Mouse (Mus musculus): ENCODE data around the gene Nebl. TPM values are rescaled to one million over a fixed set of nuclear protein-coding genes. Genes with fewer than 3 reads are reported as not detected.

Gene Nebl
- total RNA-seq (2021), result under 1 TPM; 0.80 to 0.88 TPM
- long read RNA-seq, experiment 1, full-length matches to known transcripts, result 1 of 1 reads
- long read RNA-seq, experiment 1, partial matches to known transcripts, result 0 of 1 reads
- long read RNA-seq, experiment 1, other reads (novel, unspliced or antisense), result 0 of 1 reads
- long read RNA-seq, experiment 2, result 0 reads

- peak in 1 of 2 experiments; percentile 21 for DNase-seq (ENCODE audit: low spot score in 2 of 2)
Observed at GRCm38 (mm10) chr2:17730957-17731830, at the start of gene Nebl. TSS of gene Nebl (minus strand) at chr2:17731464.

- DNase-seq (ENCODE audit: low spot score in 2 of 2), result no peak
Observed at GRCm38 (mm10) chr2:17770246-17770825, 39.1 kb upstream of the Nebl start.

- no peak for DNase-seq (ENCODE audit: low spot score in 2 of 2)
Observed at GRCm38 (mm10) chr2:17769242-17769755, 38.0 kb upstream of the Nebl start.

GRCm38 (mm10) chr2:17756271-17756670, 25.0 kb upstream of the Nebl start:
- DNase-seq (ENCODE audit: low spot score in 2 of 2), result no peak

GRCm38 (mm10) chr2:17742051-17742763, 10.9 kb upstream of the Nebl start:
- no peak for DNase-seq (ENCODE audit: low spot score in 2 of 2)

GRCm38 (mm10) chr2:17741555-17741954, 10.3 kb upstream of the Nebl start:
- DNase-seq (ENCODE audit: low spot score in 2 of 2), result no peak

- no peak for DNase-seq (ENCODE audit: low spot score in 2 of 2)
Observed at GRCm38 (mm10) chr2:17740454-17740853, 9.2 kb upstream of the Nebl start.

GRCm38 (mm10) chr2:17732210-17732609, 946 bp upstream of the Nebl start:
- no peak for DNase-seq (ENCODE audit: low spot score in 2 of 2)

- no peak for DNase-seq (ENCODE audit: low spot score in 2 of 2)
Observed at GRCm38 (mm10) chr2:17731831-17732200, 552 bp upstream of the Nebl start.

GRCm38 (mm10) chr2:17730648-17730956, 662 bp downstream of the Nebl start:
- no peak for DNase-seq (ENCODE audit: low spot score in 2 of 2)

- DNase-seq (ENCODE audit: low spot score in 2 of 2), result no peak
Observed at GRCm38 (mm10) chr2:17729770-17730647, 1.3 kb downstream of the Nebl start.

- no peak for DNase-seq (ENCODE audit: low spot score in 2 of 2)
Observed at GRCm38 (mm10) chr2:17724405-17724804, 6.9 kb downstream of the Nebl start.

GRCm38 (mm10) chr2:17723268-17724019, 7.8 kb downstream of the Nebl start:
- no peak for DNase-seq (ENCODE audit: low spot score in 2 of 2)

- no peak for DNase-seq (ENCODE audit: low spot score in 2 of 2)
Observed at GRCm38 (mm10) chr2:17721177-17721715, 10.0 kb downstream of the Nebl start.

- DNase-seq (ENCODE audit: low spot score in 2 of 2), result no peak
Observed at GRCm38 (mm10) chr2:17718281-17718680, 13.0 kb downstream of the Nebl start.

GRCm38 (mm10) chr2:17717200-17717599, 14.1 kb downstream of the Nebl start:
- no peak for DNase-seq (ENCODE audit: low spot score in 2 of 2)

- no peak for DNase-seq (ENCODE audit: low spot score in 2 of 2)
Observed at GRCm38 (mm10) chr2:17715149-17715767, 16.0 kb downstream of the Nebl start.

- DNase-seq (ENCODE audit: low spot score in 2 of 2), result no peak
Observed at GRCm38 (mm10) chr2:17714661-17715060, 16.6 kb downstream of the Nebl start.

- no peak for DNase-seq (ENCODE audit: low spot score in 2 of 2)
Observed at GRCm38 (mm10) chr2:17714124-17714523, 17.1 kb downstream of the Nebl start.
